Mouse (Mus musculus): ENCODE measurements at regions not wholly inside any gene's neighbourhood (a gene's known extent, or its start where the extent isn't known, plus 50 kb on each side); places are given as distances from the start of the nearest gene placed in this dataset.

DNA sequence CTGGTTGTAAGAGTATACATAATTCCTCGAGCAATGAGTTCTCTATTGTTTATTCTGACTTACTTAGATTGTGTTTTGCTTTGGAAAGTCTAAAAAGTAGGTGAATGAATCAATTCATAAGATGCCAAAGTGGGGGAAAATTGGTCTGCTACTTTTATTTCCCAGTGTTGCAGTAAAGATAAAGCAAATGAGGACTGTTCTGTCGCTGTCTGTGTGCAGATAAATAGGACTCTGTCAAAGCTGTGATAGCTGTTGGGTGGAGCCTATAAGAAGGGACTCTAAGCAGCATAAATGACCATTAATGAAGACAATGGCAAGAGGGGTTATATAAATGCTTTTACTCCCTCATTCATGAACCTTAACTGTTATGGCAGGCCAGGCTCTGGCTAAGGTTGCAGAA, 299.8 kb downstream of the Olfm4 start:
- Histone ChIP-seq H3K4me3 (ENCODE audit: insufficient read depth, low read length) (no peak overlapping the region), H3K27ac (ENCODE audit: insufficient read depth, low read length) (no peak overlapping the region), H3K4me1 (ENCODE audit: control insufficient read depth, insufficient read depth, low read length) (no peaks in the 10 kb centered on the region)
- TF ChIP-seq CTCF (IDR thresholded peaks at IDR 0.05; ENCODE audit: borderline replicate concordance, insufficient read depth, low read length) (no peak), POLR2A (IDR thresholded peaks at IDR 0.05; ENCODE audit: low read depth, low read length) (no peak)

DNA sequence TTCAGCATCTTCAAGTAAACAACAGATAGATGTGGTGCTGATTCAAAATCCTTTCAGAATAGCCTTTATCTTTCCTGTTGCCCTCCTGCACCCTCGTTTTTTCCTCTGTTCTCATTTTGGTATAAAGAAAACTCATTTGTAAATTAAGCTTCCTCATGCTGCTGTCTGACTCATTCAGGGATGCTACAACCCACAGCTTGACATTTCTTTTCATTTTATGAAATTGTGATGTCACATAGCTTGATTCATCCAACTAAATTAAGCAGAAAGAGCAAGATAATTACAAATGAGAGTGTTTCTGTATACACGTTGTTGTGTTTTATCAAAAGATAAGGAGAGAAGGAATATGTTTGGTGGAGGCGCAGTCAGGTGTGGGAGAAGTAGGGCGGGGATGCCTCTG, 307.5 kb downstream of the Olfm4 start:
- TF ChIP-seq CTCF (IDR thresholded peaks at IDR 0.05; ENCODE audit: borderline replicate concordance, insufficient read depth, low read length), result no peak
- no peak for TF ChIP-seq POLR2A (IDR thresholded peaks at IDR 0.05; ENCODE audit: low read depth, low read length)
- H3K27ac ChIP-seq (ENCODE audit: insufficient read depth, low read length), result no peak overlapping the region
- H3K4me1 ChIP-seq (ENCODE audit: control insufficient read depth, insufficient read depth, low read length), result no peaks in the 10 kb centered on the region
- no peak overlapping the region for H3K4me3 ChIP-seq (ENCODE audit: insufficient read depth, low read length)

DNA sequence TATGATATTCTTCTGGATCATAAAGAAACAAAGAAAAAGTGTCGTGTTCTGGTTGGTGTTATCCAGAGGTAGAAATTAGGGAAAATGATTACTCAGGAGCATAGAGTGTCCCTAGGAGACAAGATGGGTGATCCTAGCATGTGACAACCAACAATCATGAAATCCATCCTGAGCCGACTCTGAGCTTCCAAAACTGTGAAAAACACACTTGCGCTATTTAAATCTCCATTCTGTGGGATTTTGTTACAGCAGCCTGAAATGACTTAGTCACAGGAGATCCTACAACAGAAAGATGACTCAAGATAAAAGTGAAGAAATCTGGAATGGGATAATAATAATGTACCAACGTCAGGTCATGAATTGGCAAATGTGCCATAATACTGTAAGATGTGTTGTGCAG, 309.5 kb downstream of the Olfm4 start:
- Histone ChIP-seq H3K27ac (ENCODE audit: insufficient read depth, low read length) (no peak overlapping the region), H3K4me1 (ENCODE audit: control insufficient read depth, insufficient read depth, low read length) (no peaks in the 10 kb centered on the region), H3K4me3 (ENCODE audit: insufficient read depth, low read length) (no peak overlapping the region)
- TF ChIP-seq CTCF (IDR thresholded peaks at IDR 0.05; ENCODE audit: borderline replicate concordance, insufficient read depth, low read length) (no peak), POLR2A (IDR thresholded peaks at IDR 0.05; ENCODE audit: low read depth, low read length) (no peak)

DNA sequence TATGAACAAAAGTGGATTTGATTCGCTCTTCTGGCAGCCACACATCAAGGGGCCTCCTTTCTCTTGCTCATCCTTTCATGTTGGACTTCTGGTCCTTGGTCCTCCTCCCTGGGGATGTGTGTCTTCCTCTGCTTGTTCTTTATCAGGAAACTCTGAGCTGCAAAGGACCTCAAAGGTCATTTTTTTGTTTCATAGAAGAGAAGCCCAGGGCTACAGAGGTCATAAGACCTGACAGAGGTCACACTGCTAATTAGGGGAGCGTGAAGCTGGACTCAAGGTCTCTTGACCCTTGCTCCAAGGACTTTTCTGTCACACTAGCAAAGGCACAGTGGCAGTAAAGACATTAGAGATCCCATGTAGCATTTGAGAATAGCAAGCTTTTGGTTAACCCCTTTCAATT, 345.8 kb downstream of the Olfm4 start:
- Histone ChIP-seq H3K27ac (ENCODE audit: insufficient read depth, low read length) (no peak overlapping the region), H3K4me3 (ENCODE audit: insufficient read depth, low read length) (no peak overlapping the region), H3K4me1 (ENCODE audit: control insufficient read depth, insufficient read depth, low read length) (no peaks in the 10 kb centered on the region)
- TF ChIP-seq CTCF (IDR thresholded peaks at IDR 0.05; ENCODE audit: borderline replicate concordance, insufficient read depth, low read length) (no peak), POLR2A (IDR thresholded peaks at IDR 0.05; ENCODE audit: low read depth, low read length) (no peak)

GRCm38 (mm10) chr14:80362024-80362622, 378.2 kb downstream of the Olfm4 start:
- TF ChIP-seq POLR2A (IDR thresholded peaks at IDR 0.05; ENCODE audit: low read depth, low read length) (no peak), CTCF (IDR thresholded peaks at IDR 0.05; ENCODE audit: borderline replicate concordance, insufficient read depth, low read length) (no peak)
- Histone ChIP-seq H3K27ac (ENCODE audit: insufficient read depth, low read length) (no peak overlapping the region), H3K4me1 (ENCODE audit: control insufficient read depth, insufficient read depth, low read length) (no peaks in the 10 kb centered on the region), H3K4me3 (ENCODE audit: insufficient read depth, low read length) (no peak overlapping the region)

DNA sequence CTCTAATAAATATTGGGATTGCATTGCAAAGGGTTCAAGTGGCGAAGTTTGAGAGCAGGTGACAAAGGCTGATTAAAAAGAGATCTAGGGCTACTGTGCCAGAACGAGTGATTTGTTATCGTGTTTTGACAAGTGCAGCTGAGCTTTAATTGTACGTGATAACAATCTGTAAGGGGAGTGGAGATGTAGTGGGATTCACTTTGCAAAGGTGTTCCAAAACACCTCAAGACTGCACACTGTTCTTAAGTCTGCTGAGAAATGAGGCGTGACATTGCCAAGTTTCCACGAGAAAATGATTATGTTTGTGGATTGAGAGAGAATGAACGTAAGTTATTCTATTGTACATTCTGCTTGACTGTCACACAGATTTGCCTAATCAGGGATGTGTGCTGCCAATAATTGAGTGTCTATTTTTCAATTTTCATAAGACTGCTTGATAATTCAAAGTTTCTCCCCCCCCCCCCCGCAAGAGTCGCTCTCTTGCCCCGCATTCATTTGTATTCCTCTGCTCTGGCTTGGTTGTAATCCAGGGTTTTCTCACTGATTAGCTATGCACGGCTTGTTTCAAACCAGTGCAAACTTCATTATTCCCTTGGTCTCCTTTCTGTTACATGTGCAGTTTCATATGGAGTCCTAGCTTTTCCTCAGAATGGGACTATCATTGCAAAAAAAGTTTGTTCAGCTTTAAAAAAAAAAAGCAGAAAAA, 385.7 kb downstream of the Olfm4 start:
- Histone ChIP-seq H3K4me3 (ENCODE audit: insufficient read depth, low read length) (no peak overlapping the region), H3K27ac (ENCODE audit: insufficient read depth, low read length) (no peak overlapping the region), H3K4me1 (ENCODE audit: control insufficient read depth, insufficient read depth, low read length) (no peaks in the 10 kb centered on the region)
- no peak for TF ChIP-seq POLR2A (IDR thresholded peaks at IDR 0.05; ENCODE audit: low read depth, low read length)
- no peak for TF ChIP-seq CTCF (IDR thresholded peaks at IDR 0.05; ENCODE audit: borderline replicate concordance, insufficient read depth, low read length)

DNA sequence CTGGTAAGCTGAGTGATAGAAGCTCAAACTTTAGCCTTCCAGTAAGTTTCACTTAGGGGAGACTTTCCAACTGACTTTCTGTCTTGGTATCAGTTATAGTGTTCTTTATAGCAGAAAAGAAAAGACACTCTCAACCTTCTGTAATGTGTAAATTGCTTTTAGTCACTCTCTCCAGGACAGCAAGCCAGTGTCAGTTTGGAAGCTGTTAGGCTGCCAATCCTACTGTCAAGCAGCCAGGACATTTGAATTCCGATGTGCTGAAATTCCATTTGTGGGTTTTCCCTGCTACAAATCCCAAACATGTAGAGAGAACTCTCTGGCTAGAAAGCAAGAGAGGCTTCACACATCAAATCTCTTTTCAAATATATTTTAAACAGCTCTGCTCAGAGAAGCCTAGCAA, 390.4 kb downstream of the Olfm4 start:
- no peak for TF ChIP-seq POLR2A (IDR thresholded peaks at IDR 0.05; ENCODE audit: low read depth, low read length)
- TF ChIP-seq CTCF (IDR thresholded peaks at IDR 0.05; ENCODE audit: borderline replicate concordance, insufficient read depth, low read length), result no peak
- H3K4me1 ChIP-seq (ENCODE audit: control insufficient read depth, insufficient read depth, low read length), result no peaks in the 10 kb centered on the region
- H3K27ac ChIP-seq (ENCODE audit: insufficient read depth, low read length), result no peak overlapping the region
- H3K4me3 ChIP-seq (ENCODE audit: insufficient read depth, low read length), result no peak overlapping the region

DNA sequence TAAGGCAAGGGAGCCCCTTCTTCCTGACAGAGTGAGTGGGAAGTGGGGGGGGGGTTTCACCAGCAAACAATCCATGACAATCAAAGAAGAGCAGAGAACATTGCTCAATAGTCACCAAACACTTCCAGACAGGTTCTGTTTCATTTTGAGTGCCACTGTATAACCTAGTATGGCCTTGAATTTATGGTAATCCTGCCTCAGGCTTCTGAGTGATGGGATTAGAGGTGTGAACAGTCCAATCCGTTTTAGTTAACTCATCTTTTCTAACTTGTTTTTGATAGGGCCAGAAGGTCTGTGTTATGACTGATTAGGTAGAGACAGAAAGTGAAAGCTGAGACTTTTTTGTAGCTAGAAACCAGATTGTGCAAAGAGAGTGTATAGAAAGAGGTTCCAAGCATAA, 393.2 kb downstream of the Olfm4 start:
- TF ChIP-seq POLR2A (IDR thresholded peaks at IDR 0.05; ENCODE audit: low read depth, low read length), result no peak
- no peak for TF ChIP-seq CTCF (IDR thresholded peaks at IDR 0.05; ENCODE audit: borderline replicate concordance, insufficient read depth, low read length)
- H3K4me1 ChIP-seq (ENCODE audit: control insufficient read depth, insufficient read depth, low read length), result no peaks in the 10 kb centered on the region
- H3K4me3 ChIP-seq (ENCODE audit: insufficient read depth, low read length), result no peak overlapping the region
- no peak overlapping the region for H3K27ac ChIP-seq (ENCODE audit: insufficient read depth, low read length)

DNA sequence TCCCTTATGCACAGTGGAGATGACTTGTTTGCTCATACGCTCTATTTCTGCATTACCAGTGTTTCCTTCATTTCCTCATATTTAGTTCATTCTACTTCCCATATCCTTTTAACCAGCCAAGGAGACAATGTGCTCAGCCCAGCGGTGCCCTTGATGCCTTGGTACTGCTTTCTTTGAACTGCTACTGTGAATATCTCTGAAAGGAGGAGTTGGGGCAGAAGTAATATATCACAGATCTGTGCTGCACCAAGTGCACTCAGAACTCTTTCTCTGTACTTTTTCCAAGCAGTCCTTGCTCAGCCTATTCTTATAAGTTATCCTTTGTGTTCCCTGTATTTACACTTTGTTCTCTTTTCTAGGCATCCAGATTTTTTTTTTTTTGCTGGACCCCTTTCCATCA, 407.5 kb downstream of the Olfm4 start:
- H3K27ac ChIP-seq (ENCODE audit: insufficient read depth, low read length), result no peak overlapping the region
- no peak for TF ChIP-seq CTCF (IDR thresholded peaks at IDR 0.05; ENCODE audit: borderline replicate concordance, insufficient read depth, low read length)
- TF ChIP-seq POLR2A (IDR thresholded peaks at IDR 0.05; ENCODE audit: low read depth, low read length), result no peak
- no peaks in the 10 kb centered on the region for H3K4me1 ChIP-seq (ENCODE audit: control insufficient read depth, insufficient read depth, low read length)
- H3K4me3 ChIP-seq (ENCODE audit: insufficient read depth, low read length), result no peak overlapping the region

GRCm38 (mm10) chr14:80408317-80408716, 424.4 kb downstream of the Olfm4 start:
- TF ChIP-seq CTCF (IDR thresholded peaks at IDR 0.05; ENCODE audit: borderline replicate concordance, insufficient read depth, low read length) (no peak), POLR2A (IDR thresholded peaks at IDR 0.05; ENCODE audit: low read depth, low read length) (no peak)
- H3K4me3 ChIP-seq (ENCODE audit: insufficient read depth, low read length), result no peak overlapping the region
- no peaks in the 10 kb centered on the region for H3K4me1 ChIP-seq (ENCODE audit: control insufficient read depth, insufficient read depth, low read length)
- H3K27ac ChIP-seq (ENCODE audit: insufficient read depth, low read length), result no peak overlapping the region
